Mouse (Mus musculus) embryo, embryonic 11 days (tissue): ENCODE measurements around the gene Mgat4c.

Source experiments
- DNase-seq: peaks from one replicate; pipeline ENCODE4 v3.0.0-alpha.2; 2015

Mgat4c gene

DNA sequence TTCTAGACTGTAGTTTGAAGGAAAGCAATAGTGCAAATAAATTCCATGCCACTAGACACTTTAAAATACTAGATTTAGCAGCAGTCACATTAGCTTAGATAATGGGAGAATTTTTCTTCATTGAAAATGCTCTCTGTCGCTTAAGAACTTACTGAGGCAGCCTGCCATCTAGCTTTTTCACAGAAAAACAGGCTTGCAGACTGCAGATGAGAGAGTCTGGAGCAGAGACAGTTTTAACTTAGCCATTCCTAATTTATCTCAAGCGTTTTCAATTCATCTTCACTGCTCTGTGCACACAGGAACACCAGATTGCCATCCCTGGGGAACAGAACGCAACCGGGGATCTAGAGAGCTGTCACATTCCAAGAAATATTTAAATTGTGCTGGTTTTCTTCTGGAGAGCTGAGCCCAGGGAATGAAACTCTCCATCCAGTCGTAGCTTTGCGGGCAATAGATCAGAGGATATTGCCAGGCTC lies at the start of gene Mgat4c:
Gene Mgat4c, plus strand, starts transcription at position 51 of the 476 bp plus-strand sequence.
- peak; percentile 8 for DNase-seq

DNA sequence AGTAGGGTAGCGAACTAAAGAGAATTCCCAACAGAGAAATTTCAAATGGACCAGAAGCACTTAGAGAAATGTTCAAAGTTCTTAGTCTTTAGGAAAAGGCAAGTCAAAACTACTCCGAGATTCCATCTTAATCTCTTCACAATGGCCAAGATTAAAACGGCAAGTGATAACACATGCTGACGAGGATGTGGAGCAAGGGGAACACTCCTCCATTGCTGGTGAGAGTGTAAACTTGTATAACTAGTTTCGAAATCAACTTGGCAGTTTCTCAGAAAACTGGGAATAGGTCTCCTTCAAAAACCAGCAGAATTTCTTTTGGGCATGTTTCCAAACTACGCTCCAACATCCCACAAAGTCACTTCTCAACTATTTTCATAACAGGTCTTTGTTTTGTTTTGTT lies 46.0 kb upstream of the Mgat4c start:
- no peak for DNase-seq

DNA sequence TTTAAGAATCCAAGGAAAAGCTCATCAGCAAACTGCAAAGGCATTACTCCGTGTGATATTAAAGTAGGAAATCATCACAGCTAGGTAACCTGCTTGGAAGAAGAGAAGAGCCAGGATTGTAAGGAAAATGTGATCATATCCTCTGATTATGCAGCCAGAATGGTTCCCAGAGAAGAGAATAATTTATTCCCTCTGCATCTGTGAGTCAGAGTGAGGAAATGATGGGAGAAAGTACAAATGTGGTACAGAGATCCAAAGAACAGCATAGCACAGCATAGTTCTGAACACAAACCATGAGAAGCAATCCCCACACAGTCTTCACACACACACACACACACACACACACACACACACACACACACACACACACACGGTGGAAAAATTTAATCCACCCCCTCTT lies 40.2 kb upstream of the Mgat4c start:
- no peak for DNase-seq

DNA sequence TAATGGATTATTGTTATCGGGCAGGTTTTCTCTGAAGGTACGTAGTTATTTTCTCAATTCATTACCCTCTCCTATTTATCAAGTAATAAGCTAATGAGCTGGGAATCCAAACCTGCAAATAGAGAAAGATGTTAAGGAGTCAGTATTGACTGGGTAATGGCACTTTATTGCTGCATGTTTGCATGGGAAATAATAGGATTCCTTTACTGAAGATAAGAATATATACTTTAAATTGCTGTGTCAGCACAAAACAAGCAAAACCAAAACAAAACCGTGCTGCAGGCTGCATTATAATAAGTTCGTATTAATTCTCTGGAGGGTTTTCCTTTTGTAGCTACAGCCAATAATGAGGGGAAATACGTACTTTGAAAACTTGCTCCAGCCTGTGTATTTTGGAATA lies 627 bp downstream of the Mgat4c start:
- no peak for DNase-seq

DNA sequence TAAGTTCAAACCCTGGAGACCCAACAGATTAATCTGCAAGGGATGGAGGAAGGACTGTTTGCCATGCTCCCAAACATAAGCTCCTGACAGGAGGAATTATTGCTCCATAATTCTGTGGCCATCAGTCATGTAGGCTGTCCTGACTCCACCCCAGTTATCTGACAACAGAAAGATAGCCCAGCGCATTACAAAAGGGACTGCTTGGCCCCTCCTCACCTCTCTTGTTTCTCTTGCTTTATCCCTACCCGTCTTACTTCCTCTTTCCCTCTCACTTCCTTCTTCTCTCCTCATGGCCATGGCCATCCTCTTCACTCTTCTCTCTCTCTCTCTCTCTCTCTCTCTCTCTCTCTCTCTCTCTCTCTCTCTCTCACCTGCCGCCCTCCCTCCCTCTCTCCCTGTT lies 80.5 kb downstream of the Mgat4c start:
- no peak for DNase-seq

DNA sequence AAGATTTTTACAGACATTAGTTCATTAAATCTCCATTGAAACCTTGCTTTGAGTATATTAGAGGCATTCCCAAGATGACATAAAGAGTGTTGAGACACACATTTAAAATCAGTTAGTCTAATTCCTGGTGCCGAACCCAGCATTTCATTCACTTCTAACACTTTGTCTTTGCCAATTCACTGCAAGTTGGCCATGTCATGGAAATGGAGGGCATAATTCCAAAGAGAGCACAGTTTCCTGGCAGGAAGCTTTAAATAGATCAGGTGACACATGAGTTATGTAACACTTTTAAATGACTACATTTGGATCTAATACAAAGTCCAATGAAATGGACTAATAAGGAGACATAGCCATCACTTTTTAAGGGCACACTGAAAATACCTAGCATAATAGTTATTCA lies 89.4 kb downstream of the Mgat4c start:
- DNase-seq, result no peak

DNA sequence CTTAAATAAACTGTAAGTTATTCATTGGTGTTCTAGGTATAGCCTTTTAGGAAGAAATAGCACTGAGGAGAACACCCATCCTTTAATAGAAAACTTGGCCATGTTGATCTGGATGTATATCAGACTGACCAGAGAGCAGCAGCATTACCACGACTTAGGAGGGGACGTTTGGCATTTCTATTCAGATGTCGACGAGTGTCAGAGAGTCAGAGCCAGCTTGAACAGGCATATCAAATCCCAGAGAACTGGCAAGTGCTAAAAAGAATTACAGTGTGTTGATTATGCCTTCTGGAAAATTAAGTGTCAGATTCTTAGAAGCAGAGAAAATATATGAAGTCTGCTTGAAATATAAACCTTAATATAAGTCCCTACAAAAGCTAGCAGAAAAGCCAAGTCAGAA lies 89.9 kb downstream of the Mgat4c start:
- no peak for DNase-seq

DNA sequence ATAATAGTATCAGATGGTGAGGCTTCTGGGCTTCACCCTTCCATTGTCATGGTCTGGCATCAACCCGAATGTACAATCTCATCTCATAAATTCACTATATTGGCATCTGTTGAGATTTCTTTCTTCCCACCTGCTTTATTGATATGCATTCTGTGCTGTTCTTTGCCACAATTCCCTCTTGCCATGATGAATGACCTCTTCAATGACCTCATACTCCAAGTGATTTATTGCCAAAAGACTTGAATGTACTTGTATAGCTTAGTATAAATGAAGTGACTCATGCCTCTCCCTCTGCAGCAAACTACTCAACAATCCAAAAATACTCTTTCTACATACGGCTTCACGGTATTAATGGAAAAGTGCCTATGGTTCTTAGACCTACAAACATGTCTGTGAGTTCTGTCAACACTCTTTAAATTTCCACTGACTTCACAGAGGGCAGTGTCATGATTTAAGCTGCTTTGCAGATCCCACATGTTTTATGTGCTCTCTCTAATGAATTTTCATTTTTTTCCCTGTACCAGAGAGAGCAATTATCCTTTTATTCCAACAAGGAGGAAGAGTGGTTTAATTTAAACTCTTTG lies 102.0 kb downstream of the Mgat4c start:
- peak; percentile 13 for DNase-seq

DNA sequence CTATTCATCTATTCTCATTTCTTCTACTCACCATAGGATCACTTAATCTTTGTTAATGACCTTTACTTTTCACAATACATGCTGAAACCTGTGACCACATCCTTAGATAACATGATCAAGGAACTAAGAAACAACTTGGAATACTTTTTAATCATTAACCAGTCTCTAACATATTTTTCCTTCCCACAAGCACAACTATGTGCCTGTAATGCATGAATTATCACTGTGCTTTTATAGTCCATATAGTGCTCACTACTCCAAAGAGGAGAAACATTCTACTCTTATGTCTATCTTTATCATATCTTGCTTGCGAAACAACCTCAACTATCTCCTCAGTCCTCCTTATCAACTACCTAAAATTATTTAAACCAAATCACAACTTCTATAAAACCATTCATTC lies 114.2 kb downstream of the Mgat4c start:
- no peak for DNase-seq

DNA sequence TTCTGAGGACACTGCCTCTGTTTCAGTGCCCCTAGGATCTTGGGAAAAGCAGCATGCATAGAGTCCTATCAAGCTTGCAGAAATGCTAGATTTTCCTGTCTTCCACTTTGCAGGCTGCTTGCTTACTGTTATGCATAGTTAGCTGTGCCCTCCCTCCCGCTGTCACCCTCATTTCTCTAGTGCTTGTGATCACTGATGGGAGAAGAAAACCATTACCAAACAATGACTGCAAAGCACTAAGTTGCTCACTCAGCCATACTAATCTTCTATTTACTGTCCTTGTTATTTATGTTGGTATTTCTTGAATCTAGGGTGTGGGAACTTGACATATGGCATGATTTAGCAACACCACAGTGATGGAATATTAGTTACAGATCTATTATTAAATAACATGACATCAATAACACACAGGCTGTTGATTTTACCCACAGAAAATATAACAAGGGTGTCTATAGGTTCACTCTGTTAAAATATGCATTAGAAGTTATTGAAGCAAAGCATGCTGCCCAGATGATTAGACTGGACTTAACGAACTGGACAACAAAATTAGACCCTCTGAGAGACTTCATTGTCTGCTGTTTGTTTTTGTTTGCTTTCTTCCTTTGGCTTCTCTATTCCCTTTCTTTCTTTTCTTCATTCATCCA lies 117.7 kb downstream of the Mgat4c start:
- no peak for DNase-seq

DNA sequence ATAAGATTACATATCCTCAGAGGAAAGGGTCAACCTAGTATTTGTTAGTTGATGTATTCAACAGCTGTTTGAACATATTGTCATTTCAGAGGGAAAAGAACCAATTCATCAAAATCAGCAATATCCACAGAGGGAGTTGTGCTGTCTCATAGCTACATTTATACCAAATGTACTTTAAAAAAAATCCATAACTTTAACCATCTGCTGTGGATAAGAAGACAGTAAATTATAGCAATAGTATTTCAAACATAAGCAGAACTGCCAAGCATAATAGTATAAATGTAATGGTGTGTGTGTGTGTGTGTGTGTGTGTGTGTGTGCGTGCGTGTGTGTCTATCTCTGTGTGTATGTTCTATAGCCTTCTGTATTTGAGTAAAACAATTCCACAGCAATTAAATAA lies 127.5 kb downstream of the Mgat4c start:
- DNase-seq, result no peak

DNA sequence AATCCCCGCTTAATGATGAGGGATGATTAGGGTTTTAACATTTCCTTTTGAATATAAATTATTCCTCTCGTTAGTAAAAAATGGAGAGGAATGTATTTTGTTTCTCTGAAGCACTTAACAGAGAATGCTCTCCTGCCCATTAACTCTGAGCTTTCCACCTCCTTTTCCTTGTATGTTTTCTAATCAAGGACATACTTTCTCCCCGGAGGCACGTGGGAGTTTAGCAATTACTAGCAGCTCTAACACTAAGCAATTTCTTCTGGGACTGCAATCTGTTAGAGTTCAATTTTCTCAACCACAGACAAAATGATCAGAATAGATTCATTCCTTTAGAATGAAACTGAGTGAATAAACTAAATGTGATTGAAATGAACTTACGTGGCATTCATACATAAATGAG lies 135.6 kb downstream of the Mgat4c start:
- DNase-seq, result no peak

DNA sequence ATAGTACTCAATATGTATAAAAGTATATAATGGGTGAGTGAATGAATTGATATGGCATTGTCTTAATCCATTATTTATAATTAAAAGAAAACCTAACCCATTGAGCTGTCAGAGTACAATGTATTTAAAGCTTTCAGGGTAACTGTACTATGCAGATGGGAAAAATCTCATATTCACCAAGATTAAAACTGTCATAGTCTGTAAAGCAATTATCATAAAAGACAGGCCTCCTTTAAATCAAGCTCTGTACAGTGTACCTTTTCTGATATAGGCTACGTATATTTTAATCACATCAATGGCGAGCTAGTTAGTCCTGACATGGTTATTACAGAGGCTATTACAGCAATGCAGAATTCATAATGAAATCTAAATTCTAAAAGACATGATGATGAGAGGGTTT lies 146.7 kb downstream of the Mgat4c start:
- no peak for DNase-seq

DNA sequence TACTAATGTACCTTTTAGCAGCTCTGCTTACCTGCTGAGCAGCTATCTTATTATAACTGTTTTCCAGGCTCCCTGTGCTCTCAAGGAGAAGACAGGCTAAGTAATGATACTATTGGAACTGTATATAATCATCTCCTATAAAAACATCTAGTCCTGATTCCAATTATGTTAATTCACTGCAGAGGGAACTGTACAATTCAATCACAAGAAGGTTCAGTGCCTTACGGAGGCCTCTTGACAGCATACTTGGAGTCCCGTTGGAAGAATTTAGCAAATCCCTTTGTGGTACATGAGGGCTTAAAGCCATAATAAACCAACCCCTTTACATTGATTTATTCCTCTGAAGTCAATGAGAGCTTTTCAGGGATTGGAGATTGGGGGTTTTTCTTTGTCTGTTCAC lies 174.8 kb downstream of the Mgat4c start:
- DNase-seq, result no peak

DNA sequence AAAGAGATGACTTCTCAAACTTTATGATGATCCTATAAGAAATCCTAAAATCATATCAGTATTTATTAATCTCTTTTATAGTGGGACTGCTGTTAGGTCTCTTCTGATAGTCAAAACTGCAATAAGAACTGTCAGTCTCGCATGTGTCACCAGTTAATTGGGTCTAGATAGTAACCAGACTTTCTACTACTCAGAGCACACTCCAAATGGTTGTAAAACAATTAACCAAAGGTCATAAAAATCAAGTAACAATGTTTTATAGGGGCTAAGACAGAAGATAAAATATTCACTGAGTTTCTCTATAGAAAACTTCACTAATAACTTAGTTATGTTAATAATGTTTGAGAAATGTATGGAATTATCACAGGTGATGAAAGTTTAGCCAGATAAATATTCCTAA lies 208.6 kb downstream of the Mgat4c start:
- DNase-seq, result no peak

DNA sequence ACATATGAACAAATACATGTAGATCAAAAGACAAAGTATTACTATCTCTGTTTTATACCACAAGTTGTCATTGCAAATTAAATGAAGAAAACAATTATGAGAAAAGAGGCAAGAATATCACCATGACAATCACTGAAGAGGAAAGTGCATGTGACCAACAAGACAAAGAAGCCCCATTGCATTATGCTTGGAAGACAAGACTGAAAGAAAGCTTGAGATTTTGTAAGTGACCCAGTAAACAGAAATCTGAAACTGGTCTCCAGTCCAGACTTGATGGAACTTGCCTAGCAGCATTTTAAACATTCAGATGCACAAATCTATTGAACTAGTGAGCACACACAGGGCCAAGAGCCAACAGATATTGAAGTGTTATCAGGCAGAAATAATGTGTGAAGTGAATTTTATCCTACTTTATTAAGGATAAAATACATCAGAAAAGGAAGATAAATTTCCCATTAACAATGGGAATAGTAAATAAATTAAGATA lies 236.1 kb downstream of the Mgat4c start:
- no peak for DNase-seq

DNA sequence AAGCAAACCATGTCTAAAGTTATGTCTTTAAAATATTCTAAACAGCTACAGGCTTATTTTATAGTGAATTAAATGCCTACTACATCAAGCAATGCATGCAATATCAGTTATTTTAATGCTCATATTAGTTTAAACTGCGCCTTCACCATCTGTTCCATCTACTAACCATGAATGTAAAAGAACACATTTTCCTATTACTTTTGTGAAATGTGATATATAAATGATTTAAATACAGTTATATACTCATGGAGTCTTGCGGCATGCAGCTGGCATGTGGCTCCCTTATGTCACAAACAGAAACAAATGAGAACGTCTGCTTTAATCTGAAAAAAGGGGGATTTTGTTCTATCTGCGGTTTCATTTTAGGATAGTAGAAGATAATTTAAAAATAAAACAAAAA lies 316.3 kb downstream of the Mgat4c start:
- DNase-seq, result no peak

DNA sequence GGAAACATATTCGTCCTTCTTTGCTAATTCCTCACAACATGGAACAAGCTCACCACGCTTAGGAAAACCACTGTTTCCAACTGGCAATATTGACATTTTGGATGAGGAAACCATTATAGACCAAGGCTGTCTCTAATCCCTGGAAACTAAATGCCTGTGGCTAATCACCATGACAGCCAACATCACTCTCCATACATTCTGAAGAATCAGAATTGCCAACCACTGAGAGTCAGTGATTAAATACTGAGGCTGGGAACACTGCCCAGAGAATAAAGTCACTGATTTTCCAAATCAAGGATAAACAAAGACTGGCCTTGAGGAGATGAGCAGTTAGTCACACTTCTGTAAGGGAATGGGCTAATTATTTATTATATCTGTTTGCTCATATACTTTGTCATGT lies 361.2 kb downstream of the Mgat4c start:
- DNase-seq, result no peak

DNA sequence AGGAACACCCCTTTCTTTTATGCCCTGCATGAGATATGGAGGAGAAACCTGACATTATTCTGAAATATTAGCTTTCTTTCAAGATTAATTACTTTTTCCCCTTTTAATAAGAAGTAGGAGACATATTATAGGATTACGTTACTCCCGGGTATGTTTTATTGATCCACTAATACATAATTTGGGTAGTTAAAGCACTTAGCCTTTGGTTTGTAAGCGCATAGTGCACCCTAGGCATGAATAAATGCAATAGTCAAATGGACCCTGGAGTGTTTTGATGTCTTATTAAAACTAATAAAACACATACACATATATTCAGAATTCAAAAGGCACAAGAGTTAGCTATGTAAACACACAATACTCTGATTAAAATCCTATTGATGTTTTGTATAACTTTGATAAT lies 374.9 kb downstream of the Mgat4c start:
- no peak for DNase-seq

DNA sequence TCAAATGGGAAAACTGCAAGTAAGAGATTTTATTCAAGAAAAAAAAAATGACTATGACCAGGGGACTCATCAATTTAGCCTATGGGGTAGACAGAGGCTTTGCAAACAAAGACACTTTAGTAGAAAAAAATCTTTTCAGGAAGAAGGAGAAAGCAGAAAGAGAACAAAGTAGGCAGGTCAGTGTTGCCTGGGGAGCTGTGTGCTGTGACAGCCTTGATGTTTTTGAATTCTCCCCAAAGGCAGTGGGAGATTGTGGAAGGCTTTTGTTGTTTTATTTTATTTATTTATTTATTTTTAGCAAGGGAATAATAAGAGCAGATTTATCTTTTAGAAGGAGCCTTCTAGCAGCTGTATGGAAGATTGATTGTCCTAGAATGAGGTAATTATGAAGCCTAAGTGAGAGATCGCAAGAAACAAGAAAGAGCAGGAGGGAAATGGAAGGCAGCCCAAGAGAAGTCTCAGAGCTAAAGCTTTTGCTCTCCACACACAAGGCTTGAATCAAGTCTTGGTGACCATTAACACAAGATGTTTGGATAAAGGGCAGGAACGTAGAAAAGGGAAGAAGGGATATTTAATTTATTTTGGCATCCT lies 375.8 kb downstream of the Mgat4c start:
- DNase-seq, result peak; percentile 7

DNA sequence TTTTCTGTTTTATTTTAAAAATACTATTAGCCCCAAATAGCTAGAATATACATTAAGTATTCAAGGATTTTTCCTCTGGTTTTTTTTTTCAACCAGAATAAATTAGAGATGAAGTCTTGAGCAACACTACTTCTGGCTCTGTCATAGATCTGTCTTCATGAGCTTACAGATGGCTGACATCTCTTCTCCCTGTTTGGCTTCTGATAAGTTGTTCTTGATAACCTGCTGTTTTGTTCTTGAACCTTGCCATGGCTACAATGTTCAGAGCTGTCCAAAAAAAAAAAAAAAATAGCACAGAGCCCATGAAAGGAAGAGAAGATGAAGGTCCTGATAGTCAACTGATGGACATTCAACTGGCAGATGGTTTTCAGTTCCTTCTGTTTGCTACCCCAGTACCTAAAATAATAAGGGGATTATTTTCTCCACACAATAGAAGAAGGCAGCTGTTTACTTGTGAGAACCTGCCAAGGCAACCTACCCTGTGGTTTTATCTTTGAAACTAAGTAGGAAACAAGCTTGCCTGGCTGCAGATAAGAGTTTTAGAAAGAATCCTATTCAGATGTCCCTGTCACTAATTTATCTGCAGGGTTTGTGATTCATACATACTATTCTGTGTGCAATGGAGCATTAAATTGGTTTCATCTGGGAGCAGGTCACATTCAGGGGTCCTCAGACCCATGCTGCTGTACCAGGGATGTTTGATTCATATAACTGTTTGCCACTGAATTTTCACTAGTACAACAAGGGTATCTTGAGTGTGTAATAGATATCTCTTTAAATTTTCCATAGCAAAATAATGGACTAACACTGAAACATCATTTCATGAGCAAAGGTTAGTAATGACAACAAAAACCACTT lies 393.5 kb downstream of the Mgat4c start:
- peak; percentile 4 for DNase-seq

DNA sequence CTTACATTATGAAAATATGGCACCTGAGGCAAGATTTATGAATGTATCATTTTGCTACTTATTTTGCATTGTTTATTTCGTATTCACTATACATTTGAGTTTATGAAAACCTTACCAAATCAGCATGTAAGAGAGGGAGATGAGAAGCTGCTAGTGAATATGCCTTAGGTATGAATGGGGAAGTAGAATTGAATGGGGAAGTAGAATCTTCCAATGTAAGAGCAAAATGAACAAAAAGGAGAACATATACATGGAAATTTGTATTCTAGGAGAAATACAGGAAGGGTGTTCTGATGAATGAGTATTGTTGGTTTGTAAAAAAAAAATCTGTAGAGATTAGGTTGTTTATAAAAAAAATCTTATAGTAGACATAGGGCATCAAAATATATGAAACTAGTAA lies 441.9 kb downstream of the Mgat4c start:
- DNase-seq, result no peak

DNA sequence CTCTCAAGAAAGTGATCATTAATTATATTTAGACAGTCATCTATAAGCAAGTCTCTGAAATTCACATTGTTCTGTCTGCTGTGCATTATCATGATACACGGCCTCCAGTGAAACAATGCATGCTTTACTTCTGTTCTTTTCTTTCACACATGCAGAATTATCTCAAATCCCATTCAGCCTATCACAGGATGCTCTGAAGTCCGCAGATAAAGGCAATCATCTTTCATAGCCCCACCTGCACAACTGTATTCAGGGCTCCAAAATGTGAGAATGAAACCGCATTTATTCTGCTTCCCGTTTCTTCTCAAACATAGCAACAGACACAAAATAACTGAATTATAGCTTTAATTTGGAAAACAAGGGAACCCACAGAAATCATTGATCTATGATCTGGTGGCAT lies 446.1 kb downstream of the Mgat4c start:
- no peak for DNase-seq

DNA sequence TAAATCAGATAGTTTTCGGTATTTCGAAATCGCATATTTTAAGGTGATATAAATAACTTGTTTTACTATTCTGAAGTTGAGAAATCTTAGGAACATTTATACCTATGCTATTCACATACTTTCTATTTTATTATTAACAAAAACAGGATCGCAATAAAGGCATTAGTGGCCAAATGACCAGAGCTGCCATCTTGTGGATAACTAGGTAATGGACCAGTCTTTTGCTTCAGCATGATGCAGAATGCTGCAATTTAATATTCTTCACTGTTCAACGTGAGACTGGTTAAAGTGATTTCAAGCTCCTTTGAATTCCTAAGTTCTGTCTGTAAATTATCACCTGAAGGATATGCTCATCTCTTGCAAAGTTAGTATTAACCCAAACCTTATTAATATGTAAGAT lies 473.6 kb downstream of the Mgat4c start:
- peak; percentile 28 for DNase-seq
